Mouse (Mus musculus): ENCODE data around the gene Pdgfb. TPM values are rescaled to one million over a fixed set of nuclear protein-coding genes. Genes with fewer than 3 reads are reported as not detected.

Gene Pdgfb
- polyA plus RNA-seq, 1 experiment = 8.0 TPM

- Histone ChIP-seq H3K27me3 (ENCODE audit: control insufficient read depth, insufficient read depth, low read length) (peaks cover 19% of the 10 kb centered on the region), H3K36me3 (ENCODE audit: control insufficient read depth, insufficient read depth, low read length) (no peaks in the 10 kb centered on the region), H3K27ac (ENCODE audit: insufficient read depth, low read depth, low read length) (peak overlapping the region; percentile 25; the same call in 1 of the 2 replicates), H3K4me3 (ENCODE audit: low read depth, low read length) (no peak overlapping the region), H3K4me1 (ENCODE audit: control insufficient read depth, insufficient read depth, insufficient read length, low read length) (peaks cover 23% of the 10 kb centered on the region)
- 28% methylated on average over 12 of the region's 12 CpGs for WGBS
- TF ChIP-seq CTCF (IDR thresholded peaks at IDR 0.05; ENCODE audit: extremely low read depth, insufficient read length, insufficient replicate concordance, low read depth, low read length) (no peak), POLR2A (IDR thresholded peaks at IDR 0.05; ENCODE audit: low read depth, low read length) (no peak)
Observed at GRCm38 (mm10) chr15:80009421-80010181, 5.2 kb downstream of the Pdgfb start.

- Histone ChIP-seq H3K27ac (ENCODE audit: insufficient read depth, low read depth, low read length) (no peak overlapping the region), H3K36me3 (ENCODE audit: control insufficient read depth, insufficient read depth, low read length) (no peaks in the 10 kb centered on the region), H3K27me3 (ENCODE audit: control insufficient read depth, insufficient read depth, low read length) (peaks cover 8% of the 10 kb centered on the region), H3K4me3 (ENCODE audit: low read depth, low read length) (no peak overlapping the region), H3K4me1 (ENCODE audit: control insufficient read depth, insufficient read depth, insufficient read length, low read length) (peaks cover 23% of the 10 kb centered on the region)
- TF ChIP-seq CTCF (IDR thresholded peaks at IDR 0.05; ENCODE audit: extremely low read depth, insufficient read length, insufficient replicate concordance, low read depth, low read length) (no peak), POLR2A (IDR thresholded peaks at IDR 0.05; ENCODE audit: low read depth, low read length) (no peak)
- 93% methylated on average over 6 of the region's 6 CpGs for WGBS
Observed at GRCm38 (mm10) chr15:80008461-80008860, 6.3 kb downstream of the Pdgfb start.

GRCm38 (mm10) chr15:80006156-80006555, 8.6 kb downstream of the Pdgfb start:
- no peak overlapping the region for H3K4me3 ChIP-seq (ENCODE audit: low read depth, low read length)
- no peaks in the 10 kb centered on the region for H3K36me3 ChIP-seq (ENCODE audit: control insufficient read depth, insufficient read depth, low read length)
- H3K27me3 ChIP-seq (ENCODE audit: control insufficient read depth, insufficient read depth, low read length) = no peaks in the 10 kb centered on the region
- 66% methylated on average over 7 of the region's 7 CpGs for WGBS
- TF ChIP-seq CTCF (IDR thresholded peaks at IDR 0.05; ENCODE audit: extremely low read depth, insufficient read length, insufficient replicate concordance, low read depth, low read length) = no peak
- TF ChIP-seq POLR2A (IDR thresholded peaks at IDR 0.05; ENCODE audit: low read depth, low read length) = no peak
- peak overlapping the region; percentile 13; the same call in 1 of the 2 replicates for H3K27ac ChIP-seq (ENCODE audit: insufficient read depth, low read depth, low read length)
- H3K4me1 ChIP-seq (ENCODE audit: control insufficient read depth, insufficient read depth, insufficient read length, low read length) = peaks cover 16% of the 10 kb centered on the region

- WGBS = 39% methylated on average over 10 of the region's 10 CpGs
- H3K27ac ChIP-seq (ENCODE audit: insufficient read depth, low read depth, low read length) = 0 out of 2 replicates have a peak overlapping the region, but pooled peaks have one; percentile 1
- TF ChIP-seq CTCF (IDR thresholded peaks at IDR 0.05; ENCODE audit: extremely low read depth, insufficient read length, insufficient replicate concordance, low read depth, low read length) = no peak
- TF ChIP-seq POLR2A (IDR thresholded peaks at IDR 0.05; ENCODE audit: low read depth, low read length) = no peak
- no peak overlapping the region for H3K4me3 ChIP-seq (ENCODE audit: low read depth, low read length)
- H3K4me1 ChIP-seq (ENCODE audit: control insufficient read depth, insufficient read depth, insufficient read length, low read length) = peaks cover 16% of the 10 kb centered on the region
- H3K27me3 ChIP-seq (ENCODE audit: control insufficient read depth, insufficient read depth, low read length) = no peaks in the 10 kb centered on the region
- H3K36me3 ChIP-seq (ENCODE audit: control insufficient read depth, insufficient read depth, low read length) = no peaks in the 10 kb centered on the region
Observed at GRCm38 (mm10) chr15:80005436-80005835, 9.3 kb downstream of the Pdgfb start.

- H3K27ac ChIP-seq (ENCODE audit: insufficient read depth, low read depth, low read length) = 0 out of 2 replicates have a peak overlapping the region, but pooled peaks have one; percentile 1
- WGBS = 22% methylated on average over 14 of the region's 14 CpGs
- no peak overlapping the region for H3K4me3 ChIP-seq (ENCODE audit: low read depth, low read length)
- H3K27me3 ChIP-seq (ENCODE audit: control insufficient read depth, insufficient read depth, low read length) = no peaks in the 10 kb centered on the region
- H3K4me1 ChIP-seq (ENCODE audit: control insufficient read depth, insufficient read depth, insufficient read length, low read length) = peaks cover 15% of the 10 kb centered on the region
- H3K36me3 ChIP-seq (ENCODE audit: control insufficient read depth, insufficient read depth, low read length) = no peaks in the 10 kb centered on the region
- TF ChIP-seq CTCF (IDR thresholded peaks at IDR 0.05; ENCODE audit: extremely low read depth, insufficient read length, insufficient replicate concordance, low read depth, low read length) = no peak
- no peak for TF ChIP-seq POLR2A (IDR thresholded peaks at IDR 0.05; ENCODE audit: low read depth, low read length)
Observed at GRCm38 (mm10) chr15:80004644-80005340, 10.0 kb downstream of the Pdgfb start.

GRCm38 (mm10) chr15:80003581-80003980, 11.2 kb downstream of the Pdgfb start:
- WGBS = 69% methylated on average over 2 of the region's 2 CpGs
- H3K27me3 ChIP-seq (ENCODE audit: control insufficient read depth, insufficient read depth, low read length) = no peaks in the 10 kb centered on the region
- peaks cover 12% of the 10 kb centered on the region for H3K4me1 ChIP-seq (ENCODE audit: control insufficient read depth, insufficient read depth, insufficient read length, low read length)
- no peak overlapping the region for H3K4me3 ChIP-seq (ENCODE audit: low read depth, low read length)
- TF ChIP-seq CTCF (IDR thresholded peaks at IDR 0.05; ENCODE audit: extremely low read depth, insufficient read length, insufficient replicate concordance, low read depth, low read length) (no peak), POLR2A (IDR thresholded peaks at IDR 0.05; ENCODE audit: low read depth, low read length) (no peak)
- H3K27ac ChIP-seq (ENCODE audit: insufficient read depth, low read depth, low read length) = no peak overlapping the region
- H3K36me3 ChIP-seq (ENCODE audit: control insufficient read depth, insufficient read depth, low read length) = no peaks in the 10 kb centered on the region

GRCm38 (mm10) chr15:80001601-80002000, 13.2 kb downstream of the Pdgfb start:
- H3K36me3 ChIP-seq (ENCODE audit: control insufficient read depth, insufficient read depth, low read length) = no peaks in the 10 kb centered on the region
- TF ChIP-seq CTCF (IDR thresholded peaks at IDR 0.05; ENCODE audit: extremely low read depth, insufficient read length, insufficient replicate concordance, low read depth, low read length) (no peak), POLR2A (IDR thresholded peaks at IDR 0.05; ENCODE audit: low read depth, low read length) (no peak)
- H3K27me3 ChIP-seq (ENCODE audit: control insufficient read depth, insufficient read depth, low read length) = no peaks in the 10 kb centered on the region
- peaks cover 12% of the 10 kb centered on the region for H3K4me1 ChIP-seq (ENCODE audit: control insufficient read depth, insufficient read depth, insufficient read length, low read length)
- H3K4me3 ChIP-seq (ENCODE audit: low read depth, low read length) = no peak overlapping the region
- no peak overlapping the region for H3K27ac ChIP-seq (ENCODE audit: insufficient read depth, low read depth, low read length)
- WGBS = 85% methylated on average over 23 of the region's 23 CpGs

Measured in small intestine, adult 2 months (tissue).